Mouse (Mus musculus): Measurements from ENCODE around the gene Polg2. TPM values are rescaled to one million over a fixed set of nuclear protein-coding genes. Genes with fewer than 3 reads are reported as not detected.
"Not testable (repeated sequence)": the region's sequence is repeated elsewhere in the genome, so short reads cannot be mapped to it uniquely, and the experiment has no call there.

Gene Polg2
- polyA plus RNA-seq, 1 experiment, result 11.7 TPM

DNA sequence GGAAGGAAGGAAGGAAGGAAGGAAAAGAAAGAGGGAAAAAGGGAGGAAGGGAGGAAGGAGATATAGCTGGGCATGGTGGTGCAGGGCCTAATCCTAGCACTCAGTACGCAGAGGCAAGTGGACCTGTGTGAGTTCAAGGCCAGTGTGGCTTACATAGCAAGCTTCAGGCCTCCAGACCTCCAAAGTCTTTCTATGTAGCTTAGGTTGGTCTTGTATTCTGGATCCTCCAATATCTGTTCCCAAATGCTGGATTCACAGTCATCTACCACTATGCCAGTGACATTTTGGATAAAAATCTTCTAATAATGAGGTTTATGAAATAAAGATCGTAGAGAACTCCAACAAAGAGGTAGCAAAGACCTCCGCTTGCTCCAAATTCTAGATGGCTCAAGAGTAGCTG is 37.5 kb downstream of the Polg2 start:
- Histone ChIP-seq H3K27me3 (ENCODE audit: control insufficient read depth, insufficient read depth, low read length) (no peaks in the 10 kb centered on the region), H3K4me1 (ENCODE audit: control insufficient read depth, insufficient read depth, low read length) (no peaks in the 10 kb centered on the region), H3K27ac (ENCODE audit: insufficient read depth, low read length) (no peak overlapping the region), H3K4me3 (replicated peaks; ENCODE audit: insufficient read depth, low read depth, low read length) (no peak overlapping the region)
- TF ChIP-seq POLR2A (IDR thresholded peaks at IDR 0.05; ENCODE audit: borderline replicate concordance, insufficient read depth, low read length) (no peak), CTCF (IDR thresholded peaks at IDR 0.05; ENCODE audit: borderline replicate concordance, insufficient read depth, low read depth, low read length) (no peak)
- no peak for DNase-seq
- 91% methylated on average over 3 of the region's 3 CpGs for WGBS

DNA sequence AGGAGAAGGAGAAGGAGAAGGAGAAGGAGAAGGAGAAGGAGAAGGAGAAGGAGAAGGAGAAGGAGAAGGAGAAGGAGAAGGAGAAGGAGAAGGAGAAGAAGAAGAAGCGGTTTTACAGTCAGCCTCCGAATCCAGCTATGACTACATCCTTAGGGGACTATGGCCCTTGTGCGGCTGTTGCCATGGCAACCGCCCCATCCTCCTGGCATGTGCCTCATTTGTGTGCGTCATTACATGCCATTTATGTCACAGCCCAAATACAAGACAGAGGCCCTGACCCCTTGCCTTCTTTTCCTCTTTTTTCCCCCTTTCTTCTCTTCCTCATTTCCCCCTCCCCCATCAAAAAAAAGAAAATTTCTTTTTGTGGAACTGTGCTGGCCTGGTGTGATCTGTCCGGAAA is 38.1 kb downstream of the Polg2 start:
- no peaks in the 10 kb centered on the region for H3K27me3 ChIP-seq (ENCODE audit: control insufficient read depth, insufficient read depth, low read length)
- TF ChIP-seq CTCF (IDR thresholded peaks at IDR 0.05; ENCODE audit: borderline replicate concordance, insufficient read depth, low read depth, low read length), result no peak
- TF ChIP-seq POLR2A (IDR thresholded peaks at IDR 0.05; ENCODE audit: borderline replicate concordance, insufficient read depth, low read length), result no peak
- 40% methylated on average over 6 of the region's 6 CpGs for WGBS
- H3K27ac ChIP-seq (ENCODE audit: insufficient read depth, low read length), result no peak overlapping the region
- no peak for DNase-seq
- no peaks in the 10 kb centered on the region for H3K4me1 ChIP-seq (ENCODE audit: control insufficient read depth, insufficient read depth, low read length)
- H3K4me3 ChIP-seq (replicated peaks; ENCODE audit: insufficient read depth, low read depth, low read length), result no peak overlapping the region

- WGBS, result 84% methylated on average over 6 of the region's 8 CpGs
- not testable (repeated sequence) for H3K27ac ChIP-seq (ENCODE audit: insufficient read depth, low read length); H3K27me3 ChIP-seq (ENCODE audit: control insufficient read depth, insufficient read depth, low read length); DNase-seq; H3K4me1 ChIP-seq (ENCODE audit: control insufficient read depth, insufficient read depth, low read length); H3K4me3 ChIP-seq (replicated peaks; ENCODE audit: insufficient read depth, low read depth, low read length)
Measured at GRCm38 (mm10) chr11:106740724-106741123, 38.6 kb downstream of the Polg2 start.

GRCm38 (mm10) chr11:106739116-106739515 is 40.2 kb downstream of the Polg2 start:
- H3K4me3 ChIP-seq (replicated peaks; ENCODE audit: insufficient read depth, low read depth, low read length), result no peak overlapping the region
- no peak for DNase-seq

DNA sequence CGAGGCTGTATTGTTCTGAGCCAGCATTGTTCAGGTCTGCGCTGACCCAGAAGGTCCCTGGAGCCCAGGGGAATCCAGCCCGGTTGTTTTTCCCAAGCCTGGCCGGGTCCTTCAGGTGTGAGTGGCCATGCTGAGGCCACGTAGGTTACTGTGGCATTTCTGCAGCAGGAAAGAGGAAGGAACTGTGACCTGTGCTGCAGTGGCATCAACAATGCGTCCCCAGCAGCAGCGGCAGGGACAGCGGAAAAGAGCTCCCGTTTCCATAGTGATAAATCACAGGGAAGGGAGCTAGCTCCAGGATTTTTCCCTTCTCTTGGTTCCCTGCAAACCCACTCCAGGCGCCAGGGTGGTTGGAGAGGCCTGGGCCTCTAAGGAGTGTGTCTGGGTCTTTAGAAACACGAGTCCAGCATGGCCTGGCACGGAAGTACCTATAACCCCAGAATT is 42.1 kb downstream of the Polg2 start:
- no peak overlapping the region for H3K4me3 ChIP-seq (replicated peaks; ENCODE audit: insufficient read depth, low read depth, low read length)
- WGBS, result 56% methylated on average over 12 of the region's 12 CpGs
- TF ChIP-seq POLR2A (IDR thresholded peaks at IDR 0.05; ENCODE audit: borderline replicate concordance, insufficient read depth, low read length), result no peak
- TF ChIP-seq CTCF (IDR thresholded peaks at IDR 0.05; ENCODE audit: borderline replicate concordance, insufficient read depth, low read depth, low read length), result no peak
- H3K4me1 ChIP-seq (ENCODE audit: control insufficient read depth, insufficient read depth, low read length), result no peaks in the 10 kb centered on the region
- H3K27ac ChIP-seq (ENCODE audit: insufficient read depth, low read length), result no peak overlapping the region
- no peak for DNase-seq
- no peaks in the 10 kb centered on the region for H3K27me3 ChIP-seq (ENCODE audit: control insufficient read depth, insufficient read depth, low read length)

More at GRCm38 (mm10) chr11:106739116-106739515, 40.2 kb downstream of the Polg2 start:
- no peak overlapping the region for H3K27ac ChIP-seq (ENCODE audit: insufficient read depth, low read length)
- WGBS, result 82% methylated on average over 2 of the region's 2 CpGs
- no peak for TF ChIP-seq POLR2A (IDR thresholded peaks at IDR 0.05; ENCODE audit: borderline replicate concordance, insufficient read depth, low read length)
- no peak for TF ChIP-seq CTCF (IDR thresholded peaks at IDR 0.05; ENCODE audit: borderline replicate concordance, insufficient read depth, low read depth, low read length)
- H3K27me3 ChIP-seq (ENCODE audit: control insufficient read depth, insufficient read depth, low read length), result no peaks in the 10 kb centered on the region
- no peaks in the 10 kb centered on the region for H3K4me1 ChIP-seq (ENCODE audit: control insufficient read depth, insufficient read depth, low read length)

GRCm38 (mm10) chr11:106736614-106737013 is 42.7 kb downstream of the Polg2 start:
- Histone ChIP-seq H3K4me1 (ENCODE audit: control insufficient read depth, insufficient read depth, low read length) (no peaks in the 10 kb centered on the region), H3K27me3 (ENCODE audit: control insufficient read depth, insufficient read depth, low read length) (no peaks in the 10 kb centered on the region), H3K27ac (ENCODE audit: insufficient read depth, low read length) (no peak overlapping the region), H3K4me3 (replicated peaks; ENCODE audit: insufficient read depth, low read depth, low read length) (no peak overlapping the region)
- WGBS, result 78% methylated on average over 3 of the region's 3 CpGs
- no peak for DNase-seq
- TF ChIP-seq CTCF (IDR thresholded peaks at IDR 0.05; ENCODE audit: borderline replicate concordance, insufficient read depth, low read depth, low read length) (no peak), POLR2A (IDR thresholded peaks at IDR 0.05; ENCODE audit: borderline replicate concordance, insufficient read depth, low read length) (no peak)

DNA sequence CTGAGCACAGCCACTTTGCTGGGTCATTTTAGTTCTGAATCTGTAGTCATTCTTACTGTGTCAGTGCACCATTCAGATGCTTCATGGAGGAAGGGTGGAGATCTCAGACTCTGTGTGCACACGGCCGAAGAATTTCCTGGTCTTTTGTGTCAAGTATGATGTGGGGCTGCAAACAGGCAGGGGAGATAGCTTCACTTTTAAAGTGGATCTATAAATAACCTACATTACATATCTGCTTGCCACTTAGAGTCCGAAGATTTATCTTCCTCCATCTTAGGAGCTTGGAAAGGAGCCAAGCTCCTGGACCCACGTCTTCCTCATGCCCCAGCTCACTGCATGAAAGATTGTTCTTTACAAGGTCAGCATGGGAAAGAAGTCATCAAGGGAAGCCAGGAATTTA is 48.6 kb downstream of the Polg2 start:
- no peak overlapping the region for H3K27ac ChIP-seq (ENCODE audit: insufficient read depth, low read length)
- WGBS, result 78% methylated on average over 4 of the region's 4 CpGs
- DNase-seq, result no peak
- no peaks in the 10 kb centered on the region for H3K4me1 ChIP-seq (ENCODE audit: control insufficient read depth, insufficient read depth, low read length)
- H3K4me3 ChIP-seq (replicated peaks; ENCODE audit: insufficient read depth, low read depth, low read length), result no peak overlapping the region
- no peaks in the 10 kb centered on the region for H3K27me3 ChIP-seq (ENCODE audit: control insufficient read depth, insufficient read depth, low read length)
- TF ChIP-seq POLR2A (IDR thresholded peaks at IDR 0.05; ENCODE audit: borderline replicate concordance, insufficient read depth, low read length) (no peak), CTCF (IDR thresholded peaks at IDR 0.05; ENCODE audit: borderline replicate concordance, insufficient read depth, low read depth, low read length) (no peak)

GRCm38 (mm10) chr11:106729656-106730055 is 49.7 kb downstream of the Polg2 start:
- H3K4me3 ChIP-seq (replicated peaks; ENCODE audit: insufficient read depth, low read depth, low read length), result no peak overlapping the region
- 100% methylated on average over 1 of the region's 1 CpGs for WGBS
- no peak for DNase-seq
- H3K27me3 ChIP-seq (ENCODE audit: control insufficient read depth, insufficient read depth, low read length), result no peaks in the 10 kb centered on the region
- no peak overlapping the region for H3K27ac ChIP-seq (ENCODE audit: insufficient read depth, low read length)
- H3K4me1 ChIP-seq (ENCODE audit: control insufficient read depth, insufficient read depth, low read length), result no peaks in the 10 kb centered on the region
- TF ChIP-seq CTCF (IDR thresholded peaks at IDR 0.05; ENCODE audit: borderline replicate concordance, insufficient read depth, low read depth, low read length), result no peak
- no peak for TF ChIP-seq POLR2A (IDR thresholded peaks at IDR 0.05; ENCODE audit: borderline replicate concordance, insufficient read depth, low read length)

All from cerebellum, adult 2 months (tissue).